Mouse (Mus musculus) E14TG2a.4 (cell line): Measurements from ENCODE around the gene Magi2.

Experiments
- CTCF ChIP-seq: conservative IDR thresholded peaks from 2 replicates; pipeline ENCODE4 v1.5.1; 2014; ENCODE audit warnings: low read length
- NANOG ChIP-seq: IDR thresholded peaks from 2 replicates; pipeline ENCODE4 v1.6.1; 2014; ENCODE audit warnings: borderline replicate concordance, low read length, mixed read lengths

- TF ChIP-seq CTCF, result no peak
- no peak for TF ChIP-seq NANOG
These were observed 1032.9 kb downstream of the Magi2 start for GRCm38 (mm10) chr5:20259719-20260118.
